Mouse (Mus musculus) lung, embryonic 14.5 days (tissue): ENCODE measurements around the gene Sec23a. TPM values are rescaled to one million over a fixed set of nuclear protein-coding genes. Genes with fewer than 3 reads are reported as not detected.

Experiments used
- ATAC-seq: fragments of 200-750 bp; cut with Nextera tagmentation; 2 replicates; pipeline ENCODE4 v1.8.0; 2017; ENCODE audit warnings: mild to moderate bottlenecking, moderate TSS enrichment, moderate library complexity; ENCODE audit not compliant: insufficient read depth
- DNase-seq: peaks from one replicate; pipeline ENCODE4 v3.0.0-alpha.2; 2015
- H3K27ac ChIP-seq: fragments of 300-500 bp; sonication (generic); 2 replicates; pipeline ENCODE4 v1.5.1; 2014; ENCODE audit warnings: low read depth, mild to moderate bottlenecking, moderate library complexity
- H3K27me3 ChIP-seq: fragments of 300-500 bp; sonication (generic); 2 replicates; pipeline ENCODE4 v1.6.1; 2014; ENCODE audit warnings: low read length, control low read depth; ENCODE audit not compliant: insufficient read depth
- H3K36me3 ChIP-seq: fragments of 300-500 bp; sonication (generic); 2 replicates; pipeline ENCODE4 v1.6.1; 2014; ENCODE audit warnings: control low read depth; ENCODE audit not compliant: insufficient read depth
- H3K4me1 ChIP-seq: fragments of 300-500 bp; sonication (generic); 2 replicates; pipeline ENCODE4 v1.6.1; 2014; ENCODE audit warnings: antibody characterized with exemption, control low read depth; ENCODE audit not compliant: insufficient read depth
- H3K4me2 ChIP-seq: fragments of 300-500 bp; sonication (generic); 2 replicates; pipeline ENCODE4 v1.6.1; 2014; ENCODE audit warnings: mild to moderate bottlenecking
- H3K4me3 ChIP-seq: fragments of 300-500 bp; sonication (generic); 2 replicates; pipeline ENCODE4 v1.5.1; 2014; ENCODE audit warnings: low read depth, low read length
- H3K9ac ChIP-seq: fragments of 300-500 bp; sonication (generic); 2 replicates; pipeline ENCODE4 v1.6.1; 2014
- H3K9me3 ChIP-seq: fragments of 300-500 bp; sonication (generic); 2 replicates; pipeline ENCODE4 v1.6.1; 2016; ENCODE audit warnings: low read depth, low read length, control low read depth
- CTCF ChIP-seq: IDR thresholded peaks from 2 replicates; pipeline ENCODE4 v1.5.1; 2016; ENCODE audit warnings: antibody characterized with exemption, low read depth
- WGBS: fragments of 180-500 bp; shearing (Covaris S2); extraction: QIAGEN DNeasy Blood & Tissue Kit; methylation state at CpG from one replicate; pipeline ENCODE4 v1.1.7; 2014; 5-methylcytosine and 5-hydroxymethylcytosine counted together
- polyA plus RNA-seq: library from polyadenylated mRNA; unstranded; fragments of >200 nt; fragmentation: Nextera tagmentation; extraction: Ambion mirVana; gene quantifications from 2 replicates; pipeline ENCODE4 v1.2.1, GENCODE M21; 2014

The Sec23a gene
- polyA plus RNA-seq, 1 experiment from 2014 or later: 73.0 TPM

- H3K4me1 ChIP-seq: no peaks in the 10 kb centered on the region
- H3K4me3 ChIP-seq: no peak overlapping the region
- no peaks in the 10 kb centered on the region for H3K27me3 ChIP-seq
- no peak overlapping the region for H3K9ac ChIP-seq
- no peaks in the 10 kb centered on the region for H3K36me3 ChIP-seq
- no peak overlapping the region for H3K27ac ChIP-seq
- no peaks in the 10 kb centered on the region for H3K9me3 ChIP-seq
- TF ChIP-seq CTCF: no peak
- ATAC-seq (no peak), DNase-seq (no peak)
- 71% methylated on average over 4 of the region's 4 CpGs for WGBS
- H3K4me2 ChIP-seq: no peak overlapping the region
Measured at GRCm38 (mm10) chr12:58909826-58910225, 102.0 kb downstream of the Sec23a start.

Other genes with a start within 250 kb of the Sec23a start
- 27.4 and 27.7 TPM in 2 replicates for gene Gemin2, start 1.4 kb upstream of the Sec23a start, polyA plus RNA-seq
- gene Trappc6b, start 49.5 kb upstream of the Sec23a start, polyA plus RNA-seq: 57.9 and 59.5 TPM in 2 replicates
- gene Pnn, start 54.9 kb upstream of the Sec23a start, polyA plus RNA-seq: 89.3 and 95.4 TPM in 2 replicates
- 49.3 and 53.2 TPM in 2 replicates for gene Mia2, start 83.8 kb upstream of the Sec23a start, polyA plus RNA-seq
- gene Fbxo33, start 207.7 kb upstream of the Sec23a start, polyA plus RNA-seq: 8.2 and 10.4 TPM in 2 replicates